Mouse (Mus musculus): Measurements from ENCODE around the gene Tnik.
A peak's percentile ranks its signal among the peaks of the same experiment; 100 is the strongest.

Gene Tnik

DNA sequence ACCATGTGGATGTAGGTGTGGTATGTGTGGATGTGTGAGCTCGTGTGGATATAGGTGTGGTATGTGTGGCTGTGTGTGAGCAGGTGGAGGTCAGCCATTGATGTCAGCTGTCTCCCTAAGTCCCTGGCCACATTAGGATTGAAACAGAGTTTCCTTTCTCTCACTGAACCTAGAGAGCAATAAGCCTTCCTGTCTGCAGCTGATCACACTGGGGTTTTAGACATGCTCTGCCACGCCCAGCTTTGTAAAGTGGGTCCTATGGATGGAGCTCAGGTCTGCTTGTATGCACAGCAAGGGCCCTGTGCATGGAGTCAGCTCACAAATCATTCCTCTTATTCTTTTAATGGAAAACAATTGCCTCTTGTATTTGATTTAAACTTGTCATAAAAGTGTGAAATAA lies 95.4 kb downstream of the Tnik start:
- DNase-seq = no peak

DNA sequence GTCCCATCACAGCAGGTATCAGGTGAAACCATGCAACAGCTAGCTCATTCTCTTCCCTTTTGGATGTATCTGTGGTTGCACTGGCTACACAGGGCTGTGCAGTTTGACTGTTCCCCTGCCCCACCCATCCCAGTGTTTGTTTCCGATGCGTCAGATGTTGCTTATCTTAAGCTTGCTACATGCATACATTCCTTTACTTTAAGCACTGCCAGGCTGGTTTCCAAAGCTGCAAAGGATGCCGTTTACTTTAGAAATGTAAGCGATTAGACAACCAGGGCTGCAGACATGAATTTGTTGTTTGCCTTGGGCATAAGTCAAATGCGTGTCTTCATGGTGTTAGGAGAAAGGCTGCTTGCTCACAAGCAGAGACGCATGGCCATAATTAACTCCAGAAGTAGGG lies 96.1 kb downstream of the Tnik start:
- no peak for DNase-seq

DNA sequence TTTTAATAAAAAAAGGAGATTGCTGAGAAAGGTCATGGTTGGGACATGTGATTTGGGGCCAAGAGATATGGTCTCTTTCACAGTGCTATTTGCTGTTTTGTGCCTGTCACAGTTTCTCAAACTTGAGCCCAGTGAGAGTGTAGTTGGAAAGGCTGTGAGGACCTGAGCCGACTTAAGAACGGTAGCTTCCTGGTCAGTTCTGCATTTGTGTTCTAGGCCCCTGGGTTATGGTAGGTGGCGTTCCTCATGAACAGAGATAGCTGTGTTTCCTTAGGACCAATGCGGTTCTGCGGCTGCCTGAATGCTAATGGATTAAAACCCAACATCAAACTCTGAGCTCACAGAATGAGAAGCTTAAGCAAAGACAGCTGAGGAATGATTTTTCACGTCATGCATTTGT lies 98.0 kb downstream of the Tnik start:
- DNase-seq = no peak

DNA sequence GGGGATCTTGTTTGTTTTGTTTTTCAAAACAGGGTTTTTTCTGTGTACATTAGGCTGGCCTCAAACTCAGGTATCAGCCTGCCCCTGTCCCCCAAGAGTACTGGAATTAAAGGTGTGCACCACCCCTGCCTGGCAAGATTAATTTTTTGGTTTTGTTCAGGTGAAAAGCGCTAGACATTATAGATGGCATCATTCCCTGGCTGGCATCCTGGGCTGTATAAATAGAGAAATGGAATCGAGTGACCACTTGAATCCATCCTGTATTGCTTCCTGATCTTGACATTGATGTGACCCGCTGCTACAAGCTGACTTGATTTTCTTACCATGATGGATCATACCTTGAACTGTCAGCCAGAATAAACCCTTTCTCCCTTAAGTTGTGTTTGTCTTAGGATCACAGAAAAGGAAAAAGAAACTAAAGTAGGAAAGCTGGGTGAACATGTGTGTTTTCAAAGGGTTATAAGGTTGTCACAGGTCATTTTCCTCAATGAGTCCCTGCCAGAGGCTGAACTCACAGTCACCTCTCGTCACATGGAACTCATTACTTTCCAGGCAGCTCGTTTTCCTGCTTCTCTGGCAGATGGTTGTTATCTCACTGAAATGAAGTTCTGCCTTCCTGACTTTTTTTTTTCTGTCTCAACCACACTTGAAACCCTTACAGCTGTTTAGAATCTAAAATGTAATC lies 100.6 kb downstream of the Tnik start:
- DNase-seq = no peak

DNA sequence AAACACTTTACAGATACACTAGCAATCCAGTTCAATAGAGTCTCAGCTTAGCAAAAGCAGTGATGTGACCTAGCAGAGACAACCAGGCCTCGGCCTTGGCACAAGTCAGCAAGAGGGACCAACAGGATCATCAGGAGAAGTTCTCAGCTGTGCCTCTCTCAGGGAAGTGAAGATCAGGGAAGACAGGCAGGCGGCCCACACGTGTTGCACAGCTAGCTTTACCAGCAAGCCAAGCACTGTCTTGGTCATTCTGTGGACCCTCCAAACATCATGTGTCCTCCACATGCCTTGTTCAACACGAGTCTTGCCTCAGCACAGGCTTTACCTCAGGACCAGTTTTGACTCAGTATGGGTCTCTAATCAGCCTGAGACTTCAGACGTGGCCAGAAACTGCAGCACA lies 105.7 kb downstream of the Tnik start:
- DNase-seq = no peak

DNA sequence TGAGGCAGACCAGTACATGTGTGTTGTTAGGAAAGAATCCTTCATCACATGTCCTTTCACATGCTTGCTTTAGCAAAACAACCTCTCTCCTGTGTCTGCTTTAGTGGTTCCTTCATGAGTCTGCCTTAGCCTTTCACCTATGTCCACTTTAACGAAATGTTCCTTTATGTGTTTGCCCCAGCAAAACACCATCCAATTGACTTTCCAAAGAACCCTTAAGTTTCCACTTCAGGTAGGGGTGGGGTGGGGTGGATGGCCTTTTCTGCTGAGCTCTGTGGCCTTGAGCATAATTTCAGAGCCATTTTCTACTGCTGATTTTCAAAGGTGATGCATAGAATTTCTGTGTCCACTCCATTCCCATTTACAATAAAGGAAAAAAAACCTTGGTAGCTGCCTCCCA lies 106.3 kb downstream of the Tnik start:
- DNase-seq = no peak

DNA sequence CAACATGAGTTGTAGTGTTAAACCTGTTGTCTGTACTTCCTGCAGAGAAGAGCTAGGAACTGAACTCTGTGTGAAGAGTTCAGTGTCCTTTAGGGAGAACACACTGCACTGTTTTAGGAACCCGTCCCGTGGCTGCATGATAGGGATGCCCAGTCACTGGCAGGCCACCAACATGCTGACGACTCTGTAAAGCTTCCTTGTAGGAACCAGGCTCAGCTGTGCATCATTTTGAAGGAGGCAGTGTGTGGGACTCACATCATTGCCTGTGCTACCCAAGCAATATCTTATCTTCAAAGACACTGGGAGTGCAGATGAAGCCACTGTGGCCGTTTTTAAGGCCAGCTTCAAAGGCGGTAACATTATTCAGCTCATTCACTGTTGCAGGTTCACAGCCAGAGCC lies 106.7 kb downstream of the Tnik start:
- no peak for DNase-seq

DNA sequence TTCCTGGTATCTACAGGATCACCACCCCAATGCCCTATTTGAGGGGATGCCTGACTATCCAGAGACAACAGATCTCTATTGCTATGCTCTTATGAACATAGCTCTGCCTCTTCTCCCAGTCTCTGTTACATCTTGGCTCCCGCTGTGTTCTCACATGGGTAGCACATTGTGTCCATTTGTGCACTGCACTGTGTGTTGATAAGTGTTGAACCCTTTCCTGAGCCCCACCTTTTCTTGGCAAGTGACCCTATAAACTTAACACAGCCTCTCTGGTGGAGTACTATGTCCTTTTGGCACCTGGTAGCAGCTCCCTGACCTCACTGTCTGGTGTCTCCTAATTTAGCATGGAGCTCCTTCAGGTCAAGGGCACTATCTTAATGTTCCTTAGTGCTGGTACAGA lies 108.6 kb downstream of the Tnik start:
- no peak for DNase-seq

DNA sequence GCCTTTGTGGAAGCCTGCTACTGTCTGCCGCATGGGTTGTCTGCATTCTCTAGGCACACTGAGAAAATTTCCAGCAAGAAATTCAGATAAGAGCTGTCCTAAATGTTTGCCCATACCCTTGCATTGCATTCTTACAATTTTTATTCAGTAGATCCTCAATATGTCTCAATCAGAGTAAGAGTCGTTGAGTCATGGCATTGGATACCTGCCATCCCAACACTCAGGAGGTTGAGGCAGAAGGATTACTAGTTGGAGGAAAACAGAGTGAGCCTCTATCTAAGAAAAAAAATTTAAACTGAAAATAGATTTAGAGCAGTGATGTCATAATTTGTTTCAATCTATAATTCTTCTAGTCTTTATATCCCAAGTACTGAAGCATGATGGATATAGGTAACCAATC lies 109.4 kb downstream of the Tnik start:
- DNase-seq = no peak

DNA sequence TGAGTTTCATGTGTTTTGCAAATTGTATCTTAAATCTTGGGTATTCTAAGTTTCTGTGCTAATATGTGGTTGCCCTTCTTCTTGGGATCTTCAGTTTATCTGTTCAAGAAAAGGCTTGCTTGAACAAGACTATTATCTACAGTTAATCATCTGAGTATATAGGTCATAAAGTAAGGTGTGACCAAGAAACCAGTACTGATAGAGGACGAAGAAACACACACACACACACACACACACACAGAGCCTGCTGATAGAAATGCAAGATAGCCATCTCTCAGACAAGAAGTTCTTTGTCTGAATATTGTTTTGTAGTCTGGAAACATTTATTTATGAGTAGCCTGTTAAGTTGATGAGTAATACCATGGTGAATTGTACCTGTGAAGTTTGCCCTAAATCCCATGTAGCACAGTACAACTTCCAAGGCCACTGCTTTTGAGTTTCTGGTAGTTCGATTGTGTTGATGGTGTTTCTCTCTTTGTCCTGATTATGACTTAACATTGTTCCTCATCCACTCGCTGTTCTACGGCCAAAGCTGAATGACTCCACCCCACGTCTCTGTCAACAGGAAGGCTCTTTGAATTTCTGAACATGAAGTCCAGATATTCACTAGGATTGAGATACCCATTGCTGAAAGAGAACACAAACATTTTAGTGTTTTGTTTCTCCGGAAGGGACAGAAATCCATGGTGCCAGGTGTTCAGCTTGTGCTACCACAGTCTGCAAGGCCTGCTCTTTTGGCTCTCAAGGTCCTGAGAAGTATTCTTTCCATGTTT lies 111.9 kb downstream of the Tnik start:
- no peak for DNase-seq

DNA sequence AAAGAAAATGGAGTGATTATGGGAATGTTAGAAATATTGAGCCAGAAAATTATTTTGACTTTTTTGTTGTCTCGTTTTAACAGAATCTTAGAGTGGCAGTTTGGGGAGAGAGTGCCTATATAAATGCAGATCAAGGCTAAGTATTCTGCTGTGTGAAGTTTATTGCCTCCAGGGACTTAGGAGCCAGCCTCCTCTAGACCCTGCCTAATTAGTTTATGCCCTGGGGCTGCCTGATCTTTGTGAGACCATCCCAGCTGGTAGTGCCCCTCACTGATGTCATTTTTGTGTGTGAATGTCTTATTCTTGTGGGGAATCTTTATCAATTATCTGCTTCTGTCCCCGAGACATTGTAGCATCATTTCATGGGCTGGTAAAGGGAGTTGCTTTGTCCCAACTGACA lies 117.2 kb downstream of the Tnik start:
- DNase-seq = no peak

DNA sequence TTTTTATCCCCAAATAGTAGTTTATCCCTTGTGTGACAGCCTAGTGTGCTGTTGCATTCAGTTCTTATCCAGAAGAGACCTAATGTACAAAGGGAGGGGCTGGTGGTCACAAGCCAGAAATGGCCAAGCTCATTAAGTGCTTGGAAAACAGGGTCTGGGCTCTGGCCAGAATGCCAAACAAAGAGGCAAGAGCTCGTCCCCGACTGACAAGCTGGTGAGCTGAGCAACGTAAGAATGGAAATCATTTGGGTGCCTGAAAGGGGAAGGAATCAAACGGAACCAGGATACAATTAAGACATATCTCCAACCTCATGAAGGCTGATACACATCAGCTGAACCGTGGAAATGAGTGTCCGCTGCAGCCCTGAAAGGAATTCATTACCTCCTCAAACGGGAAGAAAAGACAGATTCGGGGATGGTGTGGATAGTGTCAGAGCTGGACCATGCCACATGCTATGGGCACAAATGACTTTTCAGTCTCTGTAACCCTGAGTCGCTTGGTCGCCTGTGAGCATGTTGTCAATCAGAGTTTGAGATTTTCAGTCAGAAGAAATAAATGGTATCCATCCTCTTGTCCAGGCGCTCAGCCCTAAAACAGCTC lies 120.6 kb downstream of the Tnik start:
- no peak for DNase-seq

DNA sequence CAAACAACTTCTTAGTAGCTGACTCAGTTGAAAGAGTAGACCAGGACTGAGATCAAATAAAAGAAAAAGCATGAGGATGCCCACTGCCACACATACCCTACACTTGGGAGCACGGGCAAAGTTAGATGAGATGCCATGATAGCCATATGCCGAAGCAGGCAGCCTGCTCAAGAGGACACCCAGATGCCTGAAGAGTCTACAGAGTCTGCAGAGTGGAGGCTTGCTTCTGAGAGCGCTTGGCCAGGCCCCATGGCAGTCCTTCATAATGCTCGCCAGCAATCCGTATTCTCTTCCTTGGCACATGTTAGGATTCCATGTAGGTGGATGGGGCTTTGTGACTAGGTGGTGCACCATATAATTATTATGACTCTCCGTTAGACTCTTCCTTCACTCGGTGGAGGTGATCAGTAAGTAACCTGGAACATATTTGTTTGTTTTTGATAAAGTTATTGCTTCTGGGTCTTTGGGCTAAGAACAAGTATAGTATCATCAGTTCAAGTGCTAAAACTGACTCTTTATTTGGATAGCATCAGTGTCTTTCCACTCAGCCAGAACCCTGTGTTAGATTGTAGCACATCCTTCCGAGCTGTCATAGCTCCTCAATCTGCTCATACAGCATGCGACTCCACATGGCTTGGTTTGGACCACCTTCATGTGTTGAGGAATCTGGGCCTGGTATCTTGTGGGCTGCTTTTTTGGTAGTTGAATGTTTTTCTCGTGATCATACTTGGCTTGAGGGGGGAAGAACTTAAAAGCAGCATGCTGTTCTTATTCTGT lies 122.4 kb downstream of the Tnik start:
- no peak for DNase-seq

DNA sequence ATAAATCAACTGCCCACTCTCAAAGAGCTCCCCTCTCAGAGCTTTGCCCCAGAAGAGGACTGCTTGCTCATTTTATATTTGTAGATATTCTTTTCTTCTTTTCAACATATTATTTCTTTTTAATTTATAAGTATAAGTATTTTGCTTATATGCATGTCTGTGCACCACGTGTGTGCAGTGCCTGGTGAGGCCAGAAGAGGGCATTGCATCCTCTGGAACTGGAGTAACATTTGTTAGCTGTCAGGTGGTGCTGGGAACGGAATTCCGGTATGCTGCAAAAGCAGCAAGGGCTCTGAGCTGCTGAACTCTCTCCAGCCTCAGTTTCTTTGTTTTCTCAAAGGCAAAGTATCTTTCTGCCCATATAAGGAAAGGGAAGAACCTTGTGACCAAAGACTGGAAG lies 125.5 kb downstream of the Tnik start:
- DNase-seq = no peak

DNA sequence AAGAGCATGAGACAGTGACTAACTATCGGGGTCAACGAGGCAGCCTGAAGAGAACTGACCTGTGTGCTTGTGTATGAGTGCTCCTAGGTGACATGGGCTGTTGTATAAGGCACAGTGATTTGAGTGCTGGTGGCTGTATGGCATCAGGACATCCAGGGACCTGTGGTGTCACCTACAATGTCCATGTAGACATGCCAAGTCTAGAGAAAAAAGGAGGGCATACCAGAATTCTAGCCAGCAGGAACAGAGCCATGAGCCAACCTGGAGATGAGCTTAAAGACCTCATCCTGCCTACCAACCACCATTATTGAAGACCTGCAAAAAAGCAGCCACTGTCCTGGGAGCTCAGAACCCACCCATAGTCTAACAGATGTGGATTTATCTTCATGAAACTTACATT lies 127.2 kb downstream of the Tnik start:
- no peak for DNase-seq

DNA sequence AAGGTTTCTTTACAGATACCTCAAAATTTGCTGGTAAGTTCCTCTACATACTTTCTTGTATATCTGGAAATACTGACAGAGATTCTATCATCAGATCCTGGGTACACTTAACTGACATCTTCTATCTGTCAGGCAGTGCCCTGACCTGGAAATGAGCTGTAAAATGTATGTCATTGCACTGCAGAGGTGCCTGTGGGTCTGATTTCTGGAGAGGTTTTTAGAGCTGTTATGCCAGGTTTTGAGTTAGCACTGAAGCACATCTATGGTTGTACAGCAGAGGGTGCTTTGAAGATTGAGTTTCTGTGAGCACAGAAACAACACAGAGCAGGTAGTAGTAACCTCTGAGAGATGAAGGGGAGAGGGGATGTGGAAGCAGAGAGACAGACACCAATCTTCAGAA lies 129.5 kb downstream of the Tnik start:
- DNase-seq = no peak

DNA sequence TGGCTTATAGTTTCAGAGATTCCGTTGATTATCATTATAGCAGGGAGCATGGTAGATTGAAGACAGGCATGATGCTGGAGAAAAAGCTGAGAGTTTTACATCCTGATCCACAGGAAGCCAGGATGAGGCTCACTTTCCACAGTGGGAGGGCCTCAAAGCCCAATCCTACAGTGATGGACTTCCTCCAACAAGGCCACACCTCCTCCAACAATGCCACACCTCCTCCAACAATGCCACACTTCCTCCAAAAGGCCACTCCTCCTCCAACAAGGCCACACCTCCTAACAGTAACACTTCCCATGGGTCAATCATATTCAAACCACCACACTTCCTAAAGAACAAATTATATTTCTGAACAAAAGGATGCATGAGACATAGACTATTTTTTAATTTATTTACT lies 135.8 kb downstream of the Tnik start:
- no peak for DNase-seq

DNA sequence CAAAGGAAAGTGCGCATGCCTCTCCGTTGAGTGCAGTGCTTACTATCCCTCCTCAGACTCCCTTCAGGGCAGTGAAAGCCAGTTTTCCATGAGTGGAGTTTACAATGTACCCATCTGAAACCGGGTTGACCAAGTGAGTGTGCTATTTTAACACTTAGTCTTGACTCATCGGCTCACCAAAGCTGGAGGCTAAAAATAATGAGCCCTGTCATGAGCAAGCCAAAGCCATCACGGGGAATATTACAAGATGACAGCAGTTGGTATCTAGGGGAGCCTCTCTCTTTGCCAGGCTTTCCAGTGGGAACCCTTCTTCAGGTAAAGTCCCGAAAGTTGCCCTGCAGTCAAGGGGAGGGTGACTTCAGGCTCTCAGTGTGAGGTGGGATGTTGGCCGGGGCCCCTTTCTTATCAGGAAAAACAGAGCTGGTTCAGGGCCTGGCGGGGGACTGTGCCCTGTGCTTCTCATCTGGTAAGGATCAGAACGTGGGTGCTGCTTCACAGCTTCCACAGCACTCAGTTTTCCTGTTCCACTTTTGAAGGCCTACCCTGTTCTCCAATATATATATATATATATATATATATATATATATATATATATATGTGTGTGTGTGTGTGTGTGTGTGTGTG lies 136.7 kb downstream of the Tnik start:
- DNase-seq = no peak

DNA sequence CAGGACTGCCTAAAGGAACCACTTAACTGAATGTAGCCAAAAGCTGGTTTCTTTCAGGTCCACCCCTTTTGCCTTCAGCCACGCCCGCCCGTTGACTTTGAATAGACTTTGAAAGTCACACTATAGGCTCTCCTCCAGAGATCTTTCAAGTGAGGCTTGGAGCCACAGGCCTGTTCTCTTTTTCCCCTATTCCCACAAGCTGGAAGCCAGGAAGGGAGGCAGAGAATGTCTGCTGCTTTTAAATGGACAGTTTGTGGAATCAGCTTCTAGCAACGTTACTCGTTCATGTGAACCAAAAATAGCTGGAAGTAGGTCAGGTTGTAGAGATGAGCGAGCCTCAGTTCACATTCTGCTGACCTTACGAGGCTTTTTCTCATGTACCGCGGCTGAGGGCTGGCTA lies 138.3 kb downstream of the Tnik start:
- no peak for DNase-seq

DNA sequence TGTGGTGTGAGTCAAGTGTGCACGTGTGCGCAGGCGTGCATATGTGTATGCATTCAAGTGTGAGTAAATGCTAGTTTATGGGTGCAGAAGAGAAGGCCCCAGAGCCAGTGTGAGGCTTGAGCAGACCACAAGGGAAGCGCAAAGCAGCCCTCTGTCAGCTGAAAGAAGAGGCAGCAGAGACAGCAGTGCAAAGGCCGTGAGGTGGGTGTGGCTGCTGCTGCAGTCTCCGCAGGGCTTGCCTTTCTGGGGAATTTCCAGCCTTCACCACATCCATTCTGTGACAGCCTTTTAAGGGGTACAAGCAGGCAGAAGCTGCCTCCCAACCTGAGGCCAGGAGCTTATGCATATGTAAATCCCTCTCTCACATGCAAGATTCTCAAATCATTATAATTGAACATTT lies 139.2 kb downstream of the Tnik start:
- peak; percentile 5 to 18 for DNase-seq

DNA sequence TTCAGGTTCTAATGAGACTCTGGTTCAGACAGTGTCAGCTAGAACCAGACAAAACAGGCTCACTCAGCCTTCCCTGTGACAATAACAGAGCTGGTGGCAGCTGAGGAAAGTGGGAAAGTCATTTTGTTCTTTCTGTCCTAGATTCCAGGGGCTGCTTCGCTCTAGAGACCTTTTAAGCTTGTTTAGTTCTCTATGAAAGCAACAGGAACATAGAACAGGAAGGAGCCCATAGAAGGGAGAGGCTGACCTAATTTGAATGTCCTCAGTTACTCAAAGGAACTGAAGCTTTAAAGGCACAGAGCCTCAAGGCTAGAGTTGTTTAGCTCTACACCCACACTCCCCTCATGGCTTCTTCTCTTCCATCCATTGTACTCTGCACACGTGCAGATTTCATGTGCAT lies 142.4 kb downstream of the Tnik start:
- no peak for DNase-seq

DNA sequence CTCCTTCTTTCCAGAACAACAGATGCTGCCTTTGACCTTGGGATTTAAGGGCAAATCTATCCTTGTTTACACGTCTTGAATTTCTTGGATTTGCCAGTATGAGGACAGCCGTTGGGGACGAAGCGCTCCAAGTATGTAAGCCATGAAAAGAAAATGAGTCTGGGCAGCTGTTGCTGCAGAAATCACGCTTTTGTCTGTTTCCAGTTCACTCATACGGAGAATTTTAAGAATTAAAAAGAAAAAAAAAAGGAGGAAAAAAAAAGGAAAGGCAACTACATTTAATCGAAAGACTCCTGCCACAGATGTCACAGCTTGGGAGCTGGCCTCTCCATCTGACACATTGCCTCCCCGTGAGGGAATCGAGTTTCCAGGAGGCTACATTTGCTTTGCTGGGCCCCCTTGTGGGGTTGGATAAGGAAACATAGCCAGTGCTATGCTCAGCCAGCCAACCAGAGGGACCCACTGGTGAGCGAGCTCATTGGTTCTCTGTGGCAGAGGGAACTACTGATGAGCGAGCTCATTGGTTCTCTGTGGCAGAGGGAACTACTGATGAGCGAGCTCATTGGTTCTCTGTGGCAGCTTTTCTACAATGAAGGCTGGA lies 145.9 kb downstream of the Tnik start:
- DNase-seq = no peak

DNA sequence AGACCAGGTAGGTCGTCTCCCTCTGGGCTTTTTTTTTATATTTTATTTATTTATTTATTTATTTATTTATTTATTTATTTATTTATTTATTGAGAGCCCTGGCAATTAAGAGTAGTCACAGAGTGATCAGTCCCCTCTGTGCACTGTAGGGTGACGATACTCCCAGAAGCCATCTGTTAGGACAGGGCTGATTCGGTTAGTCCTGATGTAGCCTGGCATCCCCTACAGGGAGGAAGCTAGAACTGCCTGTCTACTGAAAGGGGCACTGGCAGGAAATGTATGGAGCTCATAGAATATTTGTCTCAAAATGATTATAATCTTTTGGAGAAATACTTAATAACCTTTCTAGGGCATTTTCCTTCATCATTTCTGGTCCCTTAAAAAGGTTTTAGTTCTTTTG lies 147.3 kb downstream of the Tnik start:
- no peak for DNase-seq
